Mouse (Mus musculus): ENCODE measurements around the gene Nlrp5.
"Not testable (repeated sequence)": the region's sequence is repeated elsewhere in the genome, so short reads cannot be mapped to it uniquely, and the experiment has no call there.

Nlrp5 gene

DNA sequence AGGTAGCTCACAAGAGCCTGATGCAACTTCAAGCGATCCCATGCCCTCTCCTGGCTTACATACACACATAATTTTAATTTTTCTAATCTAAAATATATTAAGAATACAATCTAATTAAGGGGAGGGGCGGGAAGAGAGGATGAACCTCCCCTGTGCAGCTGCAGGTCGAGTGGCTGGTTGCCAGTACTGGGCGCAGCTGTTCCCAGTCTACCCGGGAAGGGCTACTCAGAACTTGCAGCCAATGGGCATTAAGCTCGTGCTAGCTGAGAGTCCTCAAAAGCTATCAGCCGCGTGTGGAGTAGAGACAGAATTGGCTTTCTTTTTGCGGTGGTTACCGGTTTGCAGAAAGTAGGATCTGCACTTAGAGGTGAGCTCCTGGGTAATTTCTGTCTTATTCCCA lies at the start of gene Nlrp5:
Gene Nlrp5 (plus strand): TSS at position 301 of the 400 bp plus-strand sequence.
- DNase-seq (ENCODE audit: low spot score in 2 of 2) = no peak

- not testable (repeated sequence) for DNase-seq (ENCODE audit: low spot score in 2 of 2)
Observed at GRCm38 (mm10) chr7:23358311-23358710, 27.4 kb upstream of the Nlrp5 start.

DNA sequence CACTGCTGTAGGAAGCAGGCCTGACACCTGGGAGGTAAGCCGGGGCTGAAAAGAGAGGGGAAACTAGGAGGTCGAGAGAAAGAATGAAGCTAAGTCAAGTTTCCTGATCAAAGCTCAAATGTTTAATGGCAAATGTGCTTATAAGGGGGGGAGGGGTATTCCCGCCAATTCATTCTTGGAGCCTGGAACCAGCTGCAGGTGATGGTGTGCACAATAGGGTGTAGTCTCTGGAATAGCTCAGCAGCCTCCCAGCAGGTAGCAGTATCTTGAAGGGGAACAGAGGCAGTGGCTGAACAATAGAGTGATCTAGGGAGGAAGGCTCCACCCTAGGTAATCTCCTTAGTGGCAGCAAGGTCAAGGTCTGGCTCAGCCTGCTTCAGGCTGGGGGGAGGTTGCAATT lies 84.5 kb downstream of the Nlrp5 start:
- DNase-seq (ENCODE audit: low spot score in 2 of 2) = not testable (repeated sequence)

DNA sequence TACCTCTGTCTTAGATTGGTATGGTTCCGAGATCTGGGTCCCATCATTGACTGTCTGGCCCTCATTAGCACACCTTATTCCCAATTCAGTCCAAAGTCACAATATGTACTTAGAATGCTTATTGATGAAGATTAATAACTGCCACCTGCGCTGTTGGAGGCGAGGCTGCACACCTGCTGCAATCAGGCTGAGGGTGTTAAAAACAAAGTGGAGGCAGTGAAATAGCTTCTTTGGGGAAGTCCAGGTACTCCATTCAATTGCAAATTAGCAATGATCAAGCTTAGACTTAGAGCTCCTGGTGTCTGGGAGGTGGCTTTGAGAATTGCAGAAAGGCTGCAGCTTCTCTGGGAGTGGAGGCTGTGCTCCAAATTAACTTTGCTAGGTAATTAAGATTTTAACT lies 85.1 kb downstream of the Nlrp5 start:
- DNase-seq (ENCODE audit: low spot score in 2 of 2) = not testable (repeated sequence)

GRCm38 (mm10) chr7:23472886-23473285 lies 87.2 kb downstream of the Nlrp5 start:
- DNase-seq (ENCODE audit: low spot score in 2 of 2) = not testable (repeated sequence)

Data from spleen, postnatal 36 days (tissue).